Mouse (Mus musculus): ENCODE measurements at regions not wholly inside any gene's neighbourhood (a gene's known extent, or its start where the extent isn't known, plus 50 kb on each side); places are given as distances from the start of the nearest gene placed in this dataset.

- DNase-seq (ENCODE audit: low spot score in 2 of 2) = no peak
Observed at GRCm38 (mm10) chr5:64535546-64535945, 267.6 kb upstream of the Klf3 start.

GRCm38 (mm10) chr5:64536393-64537112, 266.6 kb upstream of the Klf3 start:
- peak in 1 of 2 experiments; percentile 27 for DNase-seq (ENCODE audit: low spot score in 2 of 2)

- no peak for DNase-seq (ENCODE audit: low spot score in 2 of 2)
Observed at GRCm38 (mm10) chr5:64537113-64537780, 265.9 kb upstream of the Klf3 start.

DNA sequence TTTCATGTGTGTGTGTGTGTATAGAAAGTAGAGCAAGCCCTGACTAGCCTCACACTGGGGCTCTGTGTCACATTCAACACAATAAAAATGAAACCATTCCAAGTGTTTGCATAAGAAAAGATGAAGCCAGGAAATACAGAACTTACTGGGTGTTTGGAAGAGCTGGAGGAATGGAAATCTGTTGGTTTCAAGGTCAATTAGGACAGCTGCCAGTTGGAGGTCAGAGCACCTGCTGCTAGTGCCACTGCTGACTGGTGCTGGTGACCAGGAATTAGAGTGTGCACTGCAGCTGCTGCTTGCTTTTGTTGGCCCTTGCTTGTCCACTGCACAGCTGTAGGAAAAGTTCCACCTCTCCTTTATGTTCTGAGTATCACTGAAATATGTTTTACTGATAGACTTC, 261.4 kb upstream of the Klf3 start:
- no peak for DNase-seq (ENCODE audit: low spot score in 2 of 2)

GRCm38 (mm10) chr5:64555931-64556330, 247.3 kb upstream of the Klf3 start:
- no peak for DNase-seq (ENCODE audit: low spot score in 2 of 2)

GRCm38 (mm10) chr5:64566451-64567390, 236.5 kb upstream of the Klf3 start:
- no peak for DNase-seq (ENCODE audit: low spot score in 2 of 2)

- DNase-seq (ENCODE audit: low spot score in 2 of 2) = no peak
Observed at GRCm38 (mm10) chr5:64567813-64568212, 235.4 kb upstream of the Klf3 start.

GRCm38 (mm10) chr5:64568294-64568693, 234.9 kb upstream of the Klf3 start:
- no peak for DNase-seq (ENCODE audit: low spot score in 2 of 2)

DNA sequence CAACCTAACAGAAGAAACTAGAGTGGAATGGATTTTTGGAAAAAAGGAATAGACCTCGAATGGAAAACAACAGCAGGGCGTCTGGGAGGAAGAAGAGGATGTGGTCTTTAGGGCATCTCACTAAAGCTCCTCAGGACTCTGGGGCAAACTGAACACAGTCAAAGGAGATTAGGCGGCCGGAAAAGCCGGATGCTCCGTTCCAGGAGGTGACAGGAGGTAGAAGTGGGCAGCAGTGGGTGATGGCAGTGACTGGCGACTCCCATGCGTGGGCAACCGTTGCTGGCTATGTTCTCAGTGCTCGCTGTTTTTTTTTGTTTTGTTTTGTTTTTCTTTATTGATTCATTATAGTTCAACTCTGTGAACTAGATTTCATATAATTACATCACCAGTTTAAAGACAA, 228.8 kb upstream of the Klf3 start:
- DNase-seq (ENCODE audit: low spot score in 2 of 2) = no peak

DNA sequence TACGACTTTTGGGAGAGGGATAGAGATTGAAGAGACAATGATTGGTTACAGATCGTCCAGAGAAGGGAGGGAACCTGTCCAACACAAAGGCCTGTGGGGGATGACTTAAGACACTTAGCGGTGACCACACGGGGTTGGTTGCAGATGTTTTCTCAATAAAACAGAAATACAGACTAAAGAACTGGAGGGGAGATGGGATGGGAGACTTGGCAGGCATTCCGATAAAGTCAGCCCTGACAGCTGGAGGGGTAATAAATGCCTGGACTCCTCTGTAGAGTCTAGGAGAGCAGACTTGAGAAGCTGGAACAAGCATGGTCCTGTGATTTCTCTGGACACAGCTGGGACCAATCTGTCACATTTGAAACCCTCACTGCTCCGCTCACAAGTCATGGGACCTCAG, 227.3 kb upstream of the Klf3 start:
- no peak for DNase-seq (ENCODE audit: low spot score in 2 of 2)

DNA sequence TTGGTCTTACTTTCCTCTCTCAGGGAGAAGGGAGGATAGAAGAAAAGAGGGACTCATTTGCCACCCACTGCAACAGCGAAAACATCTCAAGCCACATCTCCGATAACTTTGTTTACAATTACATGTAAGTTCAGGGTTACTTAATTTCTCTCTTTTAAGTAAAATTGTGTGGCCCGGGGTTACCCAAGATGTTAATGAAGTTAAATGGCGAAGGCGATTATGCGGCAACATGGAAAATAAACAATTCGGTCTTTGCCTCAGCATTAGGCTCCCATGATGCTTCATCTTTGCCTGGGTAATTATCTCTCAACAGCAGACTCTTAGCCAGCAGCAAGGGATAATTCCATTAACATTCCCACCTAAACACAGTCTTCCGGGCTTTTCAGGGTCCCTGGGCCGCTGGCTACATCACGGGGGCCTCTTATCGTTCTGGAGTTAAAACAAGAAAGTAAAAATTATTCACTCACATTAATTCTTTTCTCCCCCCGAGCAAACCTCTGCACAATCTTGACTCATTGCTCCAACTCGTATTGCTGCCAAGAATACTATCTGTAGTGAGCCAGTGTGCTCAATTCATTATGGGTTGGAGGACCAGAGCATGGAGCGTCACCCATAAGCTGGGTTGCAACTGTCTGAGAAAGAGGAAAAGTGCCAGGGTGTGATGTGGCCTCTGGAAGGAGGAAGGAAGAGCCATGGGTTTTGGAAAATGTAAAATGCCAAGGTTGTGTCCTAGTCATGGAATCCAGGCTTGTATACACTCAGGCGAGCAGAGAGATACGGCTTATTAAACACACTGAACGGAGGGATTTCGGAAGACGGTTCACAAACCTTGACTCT, 226.5 kb upstream of the Klf3 start:
- DNase-seq (ENCODE audit: low spot score in 2 of 2) = no peak

- no peak for DNase-seq (ENCODE audit: low spot score in 2 of 2)
Observed at GRCm38 (mm10) chr5:64577424-64577823, 225.8 kb upstream of the Klf3 start.

DNA sequence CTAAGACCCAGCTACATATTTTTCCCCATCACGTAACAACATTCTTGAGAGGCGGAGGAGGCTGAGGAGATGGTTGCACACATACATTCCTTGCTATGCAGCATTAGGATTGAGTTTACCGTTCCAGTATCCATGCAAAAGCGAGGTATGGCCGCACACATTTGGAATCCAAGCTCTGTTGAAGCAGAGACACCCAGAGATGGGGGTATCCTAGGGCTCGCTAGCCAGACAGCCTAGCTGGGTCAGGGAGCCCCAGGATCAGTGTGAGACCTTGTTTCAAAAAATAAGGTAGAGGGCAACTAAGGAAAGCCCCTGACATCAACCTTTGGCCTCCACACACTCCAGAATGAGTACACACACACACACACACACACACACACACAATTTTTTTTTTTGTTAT, 224.7 kb upstream of the Klf3 start:
- no peak for DNase-seq (ENCODE audit: low spot score in 2 of 2)

DNA sequence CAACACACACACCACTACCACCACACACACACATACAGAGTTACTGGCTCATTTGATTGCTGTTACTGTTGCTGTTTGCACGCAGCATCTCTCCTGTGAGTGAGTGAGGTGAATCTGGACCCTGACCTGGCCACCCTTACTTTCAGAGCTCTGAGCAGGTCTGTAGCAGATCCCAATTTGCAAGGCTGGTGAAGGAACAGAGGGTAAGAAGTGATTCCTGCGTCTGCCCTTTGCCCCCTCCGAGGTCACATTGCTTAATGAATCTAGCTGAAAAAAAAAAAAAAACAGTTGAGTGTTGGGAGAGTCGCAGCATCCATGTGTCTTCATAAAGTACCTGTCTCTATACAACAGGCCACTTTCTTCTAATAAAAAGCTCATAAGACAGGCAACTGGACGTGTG, 224.1 kb upstream of the Klf3 start:
- DNase-seq (ENCODE audit: low spot score in 2 of 2) = no peak

DNA sequence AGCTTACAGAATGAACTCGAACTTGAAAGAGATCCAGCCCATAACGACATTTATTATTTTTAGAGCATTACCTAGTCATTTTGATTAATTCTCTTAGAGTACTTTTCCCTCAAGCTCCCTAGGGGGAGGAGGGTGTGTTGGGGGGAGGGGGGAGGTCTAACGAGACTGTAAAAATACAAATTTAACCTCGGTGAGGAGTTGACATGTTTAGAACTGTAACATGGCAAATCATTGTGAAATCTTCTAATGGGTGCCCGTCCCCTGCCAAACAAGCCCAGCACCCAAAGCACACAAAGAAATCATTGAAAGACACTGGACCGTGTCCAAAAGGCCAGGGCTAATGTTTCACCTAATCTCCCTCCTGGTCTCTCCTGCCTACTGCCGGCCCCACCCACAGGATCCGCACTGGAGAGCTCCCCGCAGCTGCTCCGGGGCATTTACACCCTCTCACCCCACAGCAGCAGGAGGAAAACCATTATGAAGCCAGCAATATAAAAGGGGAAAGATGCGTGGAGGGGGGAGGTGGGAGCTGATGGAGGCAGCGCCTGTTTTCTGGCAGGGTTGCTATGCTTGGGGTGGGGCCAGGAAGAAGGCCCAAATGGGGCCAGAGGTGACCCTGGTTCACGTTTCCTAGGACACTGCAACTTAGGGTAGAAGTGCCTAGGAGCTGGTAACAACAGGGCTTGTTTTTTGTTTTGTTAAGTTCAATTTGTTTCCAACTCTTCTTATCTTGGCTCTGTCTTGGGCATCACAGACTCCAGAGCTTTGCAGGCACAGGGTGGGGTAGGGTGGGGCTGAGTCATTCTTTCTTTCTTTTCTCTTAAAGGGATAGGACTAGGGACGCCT, 223.5 kb upstream of the Klf3 start:
- peak; percentile 67 to 78 for DNase-seq (ENCODE audit: low spot score in 2 of 2)

DNA sequence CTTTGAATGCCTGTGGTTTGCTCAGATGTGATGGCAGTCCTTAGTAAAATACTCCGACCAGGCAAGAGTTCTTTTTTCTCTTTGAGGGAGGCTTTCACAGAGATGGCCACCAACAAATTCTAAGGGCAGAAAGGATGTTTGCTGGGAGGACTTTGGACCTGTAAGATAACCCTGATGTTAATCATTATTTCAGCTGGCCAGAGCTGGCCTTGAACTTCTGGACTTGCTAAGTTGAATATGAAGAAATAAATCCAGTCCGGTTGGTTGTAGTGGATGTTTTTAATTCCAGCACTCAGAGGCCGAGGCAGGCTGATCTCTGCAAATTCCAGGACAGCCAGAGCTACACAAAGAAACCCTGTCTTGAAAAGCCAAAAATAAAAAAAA, 222.9 kb upstream of the Klf3 start:
- DNase-seq (ENCODE audit: low spot score in 2 of 2) = no peak

- no peak for DNase-seq (ENCODE audit: low spot score in 2 of 2)
Observed at GRCm38 (mm10) chr5:64580786-64581445, 222.3 kb upstream of the Klf3 start.

DNA sequence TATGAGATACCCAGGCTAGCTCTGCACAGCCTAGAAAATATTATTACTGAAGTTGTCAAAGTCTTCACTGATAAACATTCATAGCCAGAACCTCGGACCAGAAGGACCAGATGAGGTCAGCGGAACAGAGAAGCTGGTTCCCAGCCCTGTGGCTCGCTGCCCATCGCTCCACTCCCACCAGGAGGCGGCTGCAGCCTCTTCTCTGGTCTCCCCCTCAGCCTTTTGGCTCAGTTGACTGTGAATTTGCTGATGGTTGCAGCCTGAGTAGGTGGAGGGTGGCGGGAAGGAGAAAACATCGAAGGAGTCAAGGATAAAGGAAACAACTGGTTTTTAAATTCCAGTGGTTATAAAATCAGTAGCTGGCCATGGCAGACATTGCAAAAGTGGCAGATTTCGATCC, 221.7 kb upstream of the Klf3 start:
- peak in 1 of 2 experiments; percentile 80 for DNase-seq (ENCODE audit: low spot score in 2 of 2)

GRCm38 (mm10) chr5:64582031-64582430, 221.2 kb upstream of the Klf3 start:
- no peak for DNase-seq (ENCODE audit: low spot score in 2 of 2)

DNA sequence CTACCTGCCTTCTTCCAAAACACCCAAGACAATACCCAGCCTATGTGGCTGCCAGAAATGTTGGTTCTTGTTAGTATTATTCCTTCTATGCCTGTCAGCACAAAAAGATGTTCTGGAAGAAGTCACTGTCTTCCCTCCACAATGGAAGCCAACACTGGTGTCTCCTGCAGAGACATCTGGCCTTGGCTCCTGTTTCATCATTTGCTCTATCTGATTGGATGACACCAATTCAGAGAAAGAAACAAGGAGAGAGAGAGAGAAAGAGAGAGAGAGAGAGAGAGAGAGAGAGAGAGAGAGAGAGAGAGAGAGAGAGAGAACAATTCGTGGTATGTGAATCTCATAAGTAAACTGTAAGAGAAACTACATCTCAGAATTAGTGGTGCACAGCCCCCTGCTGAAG, 218.9 kb upstream of the Klf3 start:
- no peak for DNase-seq (ENCODE audit: low spot score in 2 of 2)

Measured in urinary bladder, adult 18-20 months (tissue).